Mouse (Mus musculus): ENCODE data around the gene Vps11. TPM values are rescaled to one million over a fixed set of nuclear protein-coding genes. Genes with fewer than 3 reads are reported as not detected.
A peak's percentile ranks its signal among the peaks of the same experiment; 100 is the strongest.
"Not testable (repeated sequence)": the region's sequence is repeated elsewhere in the genome, so short reads cannot be mapped to it uniquely, and the experiment has no call there.

The Vps11 gene
- polyA plus RNA-seq, 1 experiment: 44.7 TPM

DNA sequence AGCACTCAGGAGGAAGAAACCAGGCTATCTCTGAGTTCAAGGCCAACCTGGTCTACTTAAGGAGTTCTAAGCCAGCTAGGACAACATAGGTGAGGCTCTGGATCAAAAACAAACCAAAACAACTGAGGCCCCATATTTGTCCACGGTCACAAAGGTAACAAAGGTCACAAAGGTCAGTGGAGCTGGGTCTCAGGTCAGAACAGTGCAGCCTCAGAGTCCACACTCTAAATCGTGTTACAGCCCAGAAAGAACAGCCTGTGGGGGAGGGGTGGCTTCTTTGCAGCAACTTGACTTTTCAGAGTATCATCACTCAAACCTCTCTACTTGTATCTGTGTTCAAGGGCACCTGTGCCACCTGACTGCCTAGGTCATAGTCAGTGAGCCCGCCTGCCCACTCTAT, 51.7 kb downstream of the Vps11 start:
- no peak for TF ChIP-seq CTCF (IDR thresholded peaks at IDR 0.05; ENCODE audit: low read depth, low read length)
- TF ChIP-seq POLR2A (IDR thresholded peaks at IDR 0.05; ENCODE audit: borderline replicate concordance, low read depth, low read length): no peak
- no peak overlapping the region for H3K27ac ChIP-seq (ENCODE audit: insufficient read depth, low read depth, low read length)
- H3K4me1 ChIP-seq (ENCODE audit: control insufficient read depth, insufficient read depth, low read length): peaks cover 7% of the 10 kb centered on the region
- H3K4me3 ChIP-seq (ENCODE audit: insufficient read depth, low read length): no peak overlapping the region

DNA sequence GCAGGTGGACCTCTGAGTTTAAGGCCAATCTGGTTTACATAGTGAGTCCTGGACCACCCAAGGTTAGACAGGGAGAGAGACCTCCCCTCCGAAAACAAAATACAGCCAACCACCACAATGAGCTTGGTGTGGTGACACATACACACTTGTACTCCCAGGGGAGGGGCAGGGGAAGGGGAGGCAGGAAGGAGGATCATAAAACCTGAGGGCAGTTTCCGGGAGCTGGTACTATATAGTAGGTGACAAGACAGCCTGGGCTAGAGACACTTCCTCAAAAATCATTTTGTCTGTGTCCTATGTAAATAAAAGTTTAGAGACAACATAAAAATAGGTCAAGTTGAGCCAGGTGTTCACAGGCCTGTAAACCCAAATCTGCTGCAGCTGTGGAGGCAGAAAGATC, 54.2 kb downstream of the Vps11 start:
- peaks cover 14% of the 10 kb centered on the region for H3K4me1 ChIP-seq (ENCODE audit: control insufficient read depth, insufficient read depth, low read length)
- no peak overlapping the region for H3K27ac ChIP-seq (ENCODE audit: insufficient read depth, low read depth, low read length)

DNA sequence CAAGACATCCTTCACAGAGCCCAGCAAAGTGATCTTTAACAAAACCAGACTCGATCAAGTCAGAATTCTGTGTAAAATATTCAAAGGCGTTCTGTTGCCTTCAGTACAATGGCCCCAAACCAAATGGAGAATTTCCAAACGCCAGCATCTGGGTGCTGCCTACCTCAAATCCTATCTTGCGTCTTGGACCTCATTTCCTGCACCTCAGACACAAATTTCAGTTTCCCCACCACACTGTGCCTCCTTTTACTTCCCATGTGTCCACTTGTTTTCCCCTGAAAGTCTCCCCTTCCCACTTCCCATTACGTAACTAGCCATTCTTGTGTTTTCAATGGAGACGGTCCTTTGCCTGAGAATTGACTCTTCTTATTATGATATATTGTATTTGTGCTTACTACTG, 54.9 kb downstream of the Vps11 start:
- TF ChIP-seq POLR2A (IDR thresholded peaks at IDR 0.05; ENCODE audit: borderline replicate concordance, low read depth, low read length) (no peak), CTCF (IDR thresholded peaks at IDR 0.05; ENCODE audit: low read depth, low read length) (no peak)
- Histone ChIP-seq H3K4me1 (ENCODE audit: control insufficient read depth, insufficient read depth, low read length) (peaks cover 14% of the 10 kb centered on the region), H3K27ac (ENCODE audit: insufficient read depth, low read depth, low read length) (no peak overlapping the region), H3K4me3 (ENCODE audit: insufficient read depth, low read length) (no peak overlapping the region)

More for the DNA sequence above, 54.2 kb downstream of the Vps11 start:
- H3K4me3 ChIP-seq (ENCODE audit: insufficient read depth, low read length): no peak overlapping the region
- TF ChIP-seq CTCF (IDR thresholded peaks at IDR 0.05; ENCODE audit: low read depth, low read length) (no peak), POLR2A (IDR thresholded peaks at IDR 0.05; ENCODE audit: borderline replicate concordance, low read depth, low read length) (no peak)

DNA sequence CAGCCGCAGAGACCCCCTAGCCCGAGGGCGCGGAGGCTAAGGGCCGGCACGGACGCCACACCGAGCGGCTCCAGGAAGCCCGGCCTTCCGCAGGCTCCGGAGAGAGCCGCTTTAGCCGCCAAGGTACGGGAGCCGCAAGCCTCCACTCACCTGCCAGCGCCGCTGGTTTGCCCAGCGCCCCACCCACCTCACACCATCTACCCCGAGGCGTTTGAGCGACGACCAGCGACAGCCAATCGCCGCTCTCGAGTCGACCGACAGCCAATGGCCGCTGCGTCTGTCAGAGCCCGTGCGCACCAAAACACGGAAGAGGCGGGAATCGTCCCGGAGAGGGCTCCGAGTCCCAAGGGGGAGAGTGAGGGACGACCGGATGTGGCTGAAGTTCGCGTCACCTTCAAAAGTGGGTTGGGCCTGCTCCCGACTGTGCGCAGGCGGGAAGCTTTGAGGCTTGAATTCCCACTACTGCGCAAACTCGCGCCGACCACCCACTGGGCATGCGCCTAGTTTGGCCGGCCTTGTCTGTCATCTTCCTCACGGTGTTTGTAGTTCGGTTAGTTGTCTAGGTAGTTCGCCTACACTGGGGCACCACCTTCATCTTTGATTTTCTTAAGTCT, 55.9 kb downstream of the Vps11 start, which contains the start of gene Hinfp:
Gene Hinfp, minus strand, starts transcription at position 206 of the 614 bp plus-strand sequence.
- peaks cover 14% of the 10 kb centered on the region for H3K4me1 ChIP-seq (ENCODE audit: control insufficient read depth, insufficient read depth, low read length)
- peak within 1 kb of the TSS; percentile 71 for H3K4me3 ChIP-seq (ENCODE audit: insufficient read depth, low read length)
- TF ChIP-seq POLR2A (IDR thresholded peaks at IDR 0.05; ENCODE audit: borderline replicate concordance, low read depth, low read length) (no peak), CTCF (IDR thresholded peaks at IDR 0.05; ENCODE audit: low read depth, low read length) (no peak)
- H3K27ac ChIP-seq (ENCODE audit: insufficient read depth, low read depth, low read length): peak within 1 kb of the TSS; percentile 33

DNA sequence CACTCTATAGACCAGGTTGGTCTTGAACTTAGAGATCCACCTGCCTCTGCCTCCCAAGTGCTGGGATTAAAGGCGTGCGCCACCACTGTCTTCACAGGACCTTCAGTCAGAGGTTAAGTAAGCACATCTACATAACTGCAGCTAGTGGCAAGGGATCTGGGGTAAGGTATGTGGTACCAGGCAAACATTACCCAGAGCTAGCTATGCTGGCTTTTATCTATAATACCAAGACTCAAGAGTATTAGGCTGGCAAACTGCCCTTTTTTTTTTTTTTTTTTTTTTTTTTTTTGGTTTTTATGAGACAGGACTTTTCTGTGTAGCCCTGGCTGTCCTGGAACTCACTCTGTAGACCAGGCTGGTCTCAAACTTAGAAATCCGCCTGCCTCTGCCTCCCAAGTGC, 61.5 kb downstream of the Vps11 start:
- H3K4me3 ChIP-seq (ENCODE audit: insufficient read depth, low read length); H3K27ac ChIP-seq (ENCODE audit: insufficient read depth, low read depth, low read length); H3K4me1 ChIP-seq (ENCODE audit: control insufficient read depth, insufficient read depth, low read length): not testable (repeated sequence)

Other genes starting within 250 kb of the Vps11 start
- gene Gm49380, start 248.2 kb downstream of the Vps11 start, polyA plus RNA-seq (2012; ENCODE audit: insufficient read depth, insufficient read length, missing spikeins): not detected in 2 replicates
- 24.2 and 25.0 TPM in 2 replicates for gene Rnf26, start 248.2 kb downstream of the Vps11 start, polyA plus RNA-seq (2012; ENCODE audit: insufficient read depth, insufficient read length, missing spikeins)
- 0.29 TPM in 1 of 2 replicates, not detected in the other for gene Mcam, start 227.2 kb downstream of the Vps11 start, polyA plus RNA-seq (2012; ENCODE audit: insufficient read depth, insufficient read length, missing spikeins)
- 143 and 171 TPM in 2 replicates for gene Cbl, start 127.6 kb downstream of the Vps11 start, polyA plus RNA-seq (2012; ENCODE audit: insufficient read depth, insufficient read length, missing spikeins)
- gene Ccdc153, start 121.0 kb downstream of the Vps11 start, polyA plus RNA-seq (2012; ENCODE audit: insufficient read depth, insufficient read length, missing spikeins): not detected in 2 replicates
- gene Pdzd3, start 110.2 kb downstream of the Vps11 start, polyA plus RNA-seq (2012; ENCODE audit: insufficient read depth, insufficient read length, missing spikeins): not detected in 2 replicates
- 6.6 and 7.1 TPM in 2 replicates for gene Nlrx1, start 93.1 kb downstream of the Vps11 start, polyA plus RNA-seq (2012; ENCODE audit: insufficient read depth, insufficient read length, missing spikeins)
- not detected in 2 replicates for gene Abcg4, start 73.1 kb downstream of the Vps11 start, polyA plus RNA-seq (2012; ENCODE audit: insufficient read depth, insufficient read length, missing spikeins)
- gene Hinfp, start 56.0 kb downstream of the Vps11 start, polyA plus RNA-seq (2012; ENCODE audit: insufficient read depth, insufficient read length, missing spikeins): 23.8 and 28.0 TPM in 2 replicates
- 19.9 and 24.0 TPM in 2 replicates for gene C2cd2l, start 41.4 kb downstream of the Vps11 start, polyA plus RNA-seq (2012; ENCODE audit: insufficient read depth, insufficient read length, missing spikeins)
- 44.7 and 49.6 TPM in 2 replicates for gene Dpagt1, start 35.7 kb downstream of the Vps11 start, polyA plus RNA-seq (2012; ENCODE audit: insufficient read depth, insufficient read length, missing spikeins)
- gene H2afx, start 27.0 kb downstream of the Vps11 start, polyA plus RNA-seq (2012; ENCODE audit: insufficient read depth, insufficient read length, missing spikeins): 43.6 and 57.0 TPM in 2 replicates
- gene Hmbs, start 17.4 kb downstream of the Vps11 start, polyA plus RNA-seq (2012; ENCODE audit: insufficient read depth, insufficient read length, missing spikeins): 22.4 and 25.8 TPM in 2 replicates
- 32.8 and 33.6 TPM in 2 replicates for gene Hyou1, start 17.8 kb upstream of the Vps11 start, polyA plus RNA-seq (2012; ENCODE audit: insufficient read depth, insufficient read length, missing spikeins)
- 9.4 and 11.5 TPM in 2 replicates for gene Slc37a4, start 35.2 kb upstream of the Vps11 start, polyA plus RNA-seq (2012; ENCODE audit: insufficient read depth, insufficient read length, missing spikeins)
- gene Rps25, start 45.5 kb upstream of the Vps11 start, polyA plus RNA-seq (2012; ENCODE audit: insufficient read depth, insufficient read length, missing spikeins): 2,665 and 2,801 TPM in 2 replicates
- gene Trappc4, start 45.9 kb upstream of the Vps11 start, polyA plus RNA-seq (2012; ENCODE audit: insufficient read depth, insufficient read length, missing spikeins): 64.9 and 82.4 TPM in 2 replicates
- gene Ccdc84, start 56.9 kb upstream of the Vps11 start, polyA plus RNA-seq (2012; ENCODE audit: insufficient read depth, insufficient read length, missing spikeins): 39.3 and 50.2 TPM in 2 replicates
- not detected in 2 replicates for gene Foxr1, start 79.5 kb upstream of the Vps11 start, polyA plus RNA-seq (2012; ENCODE audit: insufficient read depth, insufficient read length, missing spikeins)
- not detected in 2 replicates for gene Upk2, start 93.3 kb upstream of the Vps11 start, polyA plus RNA-seq (2012; ENCODE audit: insufficient read depth, insufficient read length, missing spikeins)
- gene Bcl9l, start 121.2 kb upstream of the Vps11 start, polyA plus RNA-seq (2012; ENCODE audit: insufficient read depth, insufficient read length, missing spikeins): 6.7 and 9.5 TPM in 2 replicates
- gene Cxcr5, start 200.2 kb upstream of the Vps11 start, polyA plus RNA-seq (2012; ENCODE audit: insufficient read depth, insufficient read length, missing spikeins): not detected in 2 replicates
- 111 and 122 TPM in 2 replicates for gene Ddx6, start 243.2 kb upstream of the Vps11 start, polyA plus RNA-seq (2012; ENCODE audit: insufficient read depth, insufficient read length, missing spikeins)